Mouse (Mus musculus) liver, embryonic 14.5 days (tissue): Measurements from ENCODE around the gene Ppef2.

Experiments used
- CTCF ChIP-seq: IDR thresholded peaks from 2 replicates; pipeline ENCODE4 v1.5.1; 2016; ENCODE audit warnings: antibody characterized with exemption, low read depth, control low read depth
- EP300 ChIP-seq: IDR thresholded peaks from 2 replicates; pipeline ENCODE4 v1.6.1; 2016; ENCODE audit warnings: antibody characterized with exemption, low read depth

DNA sequence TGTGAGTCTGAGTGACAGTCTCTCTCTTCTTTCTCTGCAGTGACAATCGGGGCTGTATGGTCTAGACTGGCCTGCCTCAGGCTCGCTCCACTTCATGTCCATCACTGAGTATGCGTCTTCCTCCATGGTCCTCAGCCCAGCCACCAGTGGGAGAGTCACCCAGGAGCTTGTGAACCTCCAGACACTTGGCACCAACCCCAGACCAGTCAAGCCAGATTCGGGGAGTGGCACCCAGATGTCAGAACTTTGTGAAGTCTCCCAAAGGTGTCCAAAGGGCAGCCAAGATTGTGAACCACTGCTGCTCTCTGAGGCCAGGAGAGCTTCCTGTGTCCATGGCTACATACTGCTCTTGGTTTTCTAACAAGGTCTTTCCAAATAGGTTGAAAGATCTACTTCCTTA lies 43.8 kb downstream of the Ppef2 start:
- TF ChIP-seq CTCF (no peak), EP300 (no peak)
